Mouse (Mus musculus) kidney, adult 2 months (tissue): ENCODE measurements around the gene Ccdc77. TPM values are rescaled to one million over a fixed set of nuclear protein-coding genes. Genes with fewer than 3 reads are reported as not detected.

Experiments used
- DNase-seq: peaks from one replicate; pipeline ENCODE4 v3.0.0; 2021
- H3K27ac ChIP-seq: fragments of 200-500 bp; 2 replicates; pipeline ENCODE4 v1.5.1; 2012; ENCODE audit warnings: low read depth, low read length, control low read depth, inconsistent platforms; ENCODE audit not compliant: insufficient read depth
- H3K27me3 ChIP-seq: fragments of 200-500 bp; replicated peaks from 2 replicates; pipeline ENCODE4 v1.6.1; 2012; ENCODE audit warnings: mild to moderate bottlenecking, moderate library complexity, low read length, inconsistent platforms; ENCODE audit not compliant: control insufficient read depth, insufficient read depth
- H3K36me3 ChIP-seq: fragments of 200-500 bp; 2 replicates; pipeline ENCODE4 v1.6.1; 2012; ENCODE audit warnings: mild to moderate bottlenecking, moderate library complexity, low read length, inconsistent platforms; ENCODE audit not compliant: control insufficient read depth, insufficient read depth
- H3K4me1 ChIP-seq: fragments of 200-500 bp; 2 replicates; pipeline ENCODE4 v1.6.1; 2011; ENCODE audit warnings: low read length; ENCODE audit not compliant: control insufficient read depth, insufficient read depth
- H3K4me3 ChIP-seq: fragments of 200-500 bp; 2 replicates; pipeline ENCODE4 v1.5.1; 2011; ENCODE audit warnings: mild to moderate bottlenecking, low read depth, low read length, control low read depth; ENCODE audit not compliant: insufficient read depth
- CTCF ChIP-seq: fragments of 200-500 bp; conservative IDR thresholded peaks from 2 replicates; pipeline ENCODE4 v1.5.1; 2011; ENCODE audit warnings: low read depth, mild to moderate bottlenecking, control low read depth, low read length, moderate library complexity, mixed read lengths; ENCODE audit not compliant: insufficient read depth, insufficient read length
- POLR2A ChIP-seq: fragments of 200-500 bp; IDR thresholded peaks from one replicate; pipeline ENCODE4 v1.6.1; 2011; ENCODE audit warnings: low read depth, low read length, control low read depth
- WGBS: fragments of 180-500 bp; shearing (Covaris S2); methylation state at CpG from one replicate; pipeline ENCODE4 v1.1.7; 2018; 5-methylcytosine and 5-hydroxymethylcytosine counted together
- polyA plus RNA-seq: library from polyadenylated mRNA; depleted of rRNA; stranded (reverse); fragments of >200 nt; gene quantifications from 2 replicates; pipeline ENCODE4 v1.2.3, GENCODE M21; 2012

Gene Ccdc77
- polyA plus RNA-seq, 1 experiment = 3.1 TPM

GRCm38 (mm10) chr6:120343992-120344391 is 20.2 kb downstream of the Ccdc77 start:
- WGBS = 11% methylated on average over 1 of the region's 1 CpGs
- DNase-seq = no peak
- H3K27ac ChIP-seq = no peak overlapping the region
- TF ChIP-seq CTCF (no peak), POLR2A (no peak)
- H3K36me3 ChIP-seq = peaks cover 1% of the 10 kb centered on the region
- no peaks in the 10 kb centered on the region for H3K4me1 ChIP-seq
- H3K27me3 ChIP-seq = no peaks in the 10 kb centered on the region
- H3K4me3 ChIP-seq = no peak overlapping the region

GRCm38 (mm10) chr6:120332351-120332750 is 31.8 kb downstream of the Ccdc77 start:
- no peak for DNase-seq
- 70% methylated on average over 2 of the region's 2 CpGs for WGBS
- Histone ChIP-seq H3K27ac (no peak overlapping the region), H3K4me3 (no peak overlapping the region), H3K4me1 (no peaks in the 10 kb centered on the region), H3K36me3 (peaks cover 2% of the 10 kb centered on the region), H3K27me3 (no peaks in the 10 kb centered on the region)
- no peak for TF ChIP-seq POLR2A
- no peak for TF ChIP-seq CTCF

- no peak overlapping the region for H3K4me3 ChIP-seq
- DNase-seq = peak; percentile 76
- TF ChIP-seq POLR2A (no peak), CTCF (peak; percentile 90)
- H3K27me3 ChIP-seq = no peaks in the 10 kb centered on the region
- H3K4me1 ChIP-seq = no peaks in the 10 kb centered on the region
- H3K36me3 ChIP-seq = peaks cover 2% of the 10 kb centered on the region; the same call in 1 of the 2 replicates
- WGBS = 29% methylated on average over 6 of the region's 6 CpGs
- H3K27ac ChIP-seq = no peak overlapping the region
Observed at GRCm38 (mm10) chr6:120324295-120324927, 39.8 kb downstream of the Ccdc77 start.

- DNase-seq = no peak
- no peak for TF ChIP-seq POLR2A
- no peak for TF ChIP-seq CTCF
- 78% methylated on average over 2 of the region's 2 CpGs for WGBS
Observed at GRCm38 (mm10) chr6:120320369-120320768, 43.8 kb downstream of the Ccdc77 start.

GRCm38 (mm10) chr6:120319129-120319528 is 45.0 kb downstream of the Ccdc77 start:
- Histone ChIP-seq H3K4me3 (no peak overlapping the region), H3K27ac (no peak overlapping the region), H3K4me1 (no peaks in the 10 kb centered on the region), H3K36me3 (no peaks in the 10 kb centered on the region), H3K27me3 (no peaks in the 10 kb centered on the region)
- WGBS = 87% methylated on average over 9 of the region's 9 CpGs
- TF ChIP-seq POLR2A (no peak), CTCF (no peak)
- no peak for DNase-seq

More at GRCm38 (mm10) chr6:120320369-120320768, 43.8 kb downstream of the Ccdc77 start:
- Histone ChIP-seq H3K36me3 (no peaks in the 10 kb centered on the region), H3K27ac (no peak overlapping the region), H3K4me3 (no peak overlapping the region), H3K27me3 (no peaks in the 10 kb centered on the region), H3K4me1 (no peaks in the 10 kb centered on the region)

- TF ChIP-seq POLR2A (no peak), CTCF (no peak)
- 65% methylated on average over 11 of the region's 11 CpGs for WGBS
- no peaks in the 10 kb centered on the region for H3K27me3 ChIP-seq
- no peak for DNase-seq
- H3K4me3 ChIP-seq = no peak overlapping the region
- H3K4me1 ChIP-seq = no peaks in the 10 kb centered on the region
- H3K36me3 ChIP-seq = no peaks in the 10 kb centered on the region
- no peak overlapping the region for H3K27ac ChIP-seq
Observed at GRCm38 (mm10) chr6:120318303-120318940, 45.8 kb downstream of the Ccdc77 start.

GRCm38 (mm10) chr6:120312443-120312842 is 51.7 kb downstream of the Ccdc77 start:
- Histone ChIP-seq H3K4me1 (no peaks in the 10 kb centered on the region; the same call in 1 of the 2 replicates), H3K27ac (no peak overlapping the region), H3K27me3 (no peaks in the 10 kb centered on the region), H3K36me3 (no peaks in the 10 kb centered on the region), H3K4me3 (no peak overlapping the region)
- 75% methylated on average over 5 of the region's 5 CpGs for WGBS
- no peak for DNase-seq
- TF ChIP-seq CTCF (no peak), POLR2A (no peak)
